Mouse (Mus musculus) G1E (cell line): ENCODE measurements around the gene Upk3bl.

ENCODE experiments used
- CTCF ChIP-seq: IDR thresholded peaks from 2 replicates; pipeline ENCODE4 v1.5.1; 2012; ENCODE audit warnings: low read depth, low read length, inconsistent platforms, mixed read lengths
- GATA1 ChIP-seq: IDR thresholded peaks from 2 replicates; pipeline ENCODE4 v1.6.1; 2012; ENCODE audit warnings: borderline replicate concordance, low read length, inconsistent platforms, mixed read lengths
- GATA2 ChIP-seq: IDR thresholded peaks from 2 replicates; pipeline ENCODE4 v1.6.1; 2012; ENCODE audit warnings: low read depth, low read length, inconsistent platforms, borderline replicate concordance
- POLR2AphosphoS5 ChIP-seq: IDR thresholded peaks from 2 replicates; pipeline ENCODE4 v1.6.1; 2012; ENCODE audit warnings: low read depth, low read length, inconsistent platforms; ENCODE audit not compliant: insufficient replicate concordance
- TAL1 ChIP-seq: conservative IDR thresholded peaks from 2 replicates; pipeline ENCODE4 v1.6.1; 2012; ENCODE audit warnings: low read depth, low read length, inconsistent platforms, mixed read lengths

DNA sequence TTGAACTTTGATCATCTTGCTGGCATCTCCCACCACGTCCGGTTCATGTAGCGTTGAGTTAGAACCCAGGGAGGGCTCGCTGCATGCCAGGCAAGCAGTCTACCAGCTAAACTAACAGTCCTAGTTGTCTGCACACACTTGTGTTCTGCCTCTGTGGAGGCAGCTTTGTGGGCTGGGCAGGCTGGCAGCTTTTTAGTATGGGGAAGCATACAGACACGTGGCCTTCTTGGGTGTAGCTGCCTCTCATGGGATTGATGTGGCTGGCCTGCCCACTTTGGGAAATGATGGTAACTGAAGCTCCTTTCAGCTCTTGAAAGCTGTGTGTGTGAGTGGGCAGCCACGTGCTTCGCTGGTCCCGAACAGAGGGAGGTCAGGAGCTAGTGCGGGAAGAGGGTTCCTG is 27.4 kb upstream of the Upk3bl start:
- TF ChIP-seq CTCF: no peak
- TF ChIP-seq TAL1: no peak
- TF ChIP-seq GATA1: no peak
- TF ChIP-seq POLR2AphosphoS5: no peak
- TF ChIP-seq GATA2: no peak
